Mouse (Mus musculus): ENCODE measurements at regions not wholly inside any gene's neighbourhood (a gene's known extent, or its start where the extent isn't known, plus 50 kb on each side); places are given as distances from the start of the nearest gene placed in this dataset.

DNA sequence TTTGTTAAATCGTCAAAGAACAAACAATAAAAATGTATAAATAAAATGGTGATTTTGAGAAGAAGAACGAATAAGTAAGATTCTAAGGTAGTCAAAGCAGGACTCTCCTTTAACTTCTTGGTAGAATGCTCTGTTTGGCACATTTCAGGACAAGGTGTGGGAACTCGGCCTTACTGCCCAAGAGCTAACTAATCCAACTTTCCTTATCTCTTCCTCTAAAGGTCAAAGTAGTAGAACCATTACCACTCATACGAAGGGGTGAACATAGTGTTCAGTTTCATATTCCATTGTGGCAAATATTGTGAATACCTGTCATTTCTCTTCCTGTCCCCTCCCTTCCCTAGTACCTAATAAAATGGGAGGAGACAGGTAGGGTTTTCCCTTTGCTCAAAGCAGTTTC lies 313.6 kb upstream of the N6amt1 start:
- TF ChIP-seq EP300 (IDR thresholded peaks at IDR 0.05; ENCODE audit: low read depth) (no peak), CTCF (IDR thresholded peaks at IDR 0.05; ENCODE audit: low read depth) (no peak)

All from liver, postnatal 0 days (tissue).